Mouse (Mus musculus) limb, embryonic 11.5 days (tissue): Measurements from ENCODE around the gene Zbtb11. TPM values are rescaled to one million over a fixed set of nuclear protein-coding genes. Genes with fewer than 3 reads are reported as not detected.
"Not testable (repeated sequence)": the region's sequence is repeated elsewhere in the genome, so short reads cannot be mapped to it uniquely, and the experiment has no call there.

Experiments used
- ATAC-seq: fragments of 200-750 bp; cut with Nextera tagmentation; 2 replicates; pipeline ENCODE4 v1.8.0; 2017; ENCODE audit warnings: low read depth; ENCODE audit not compliant: insufficient number of reproducible peaks, low FRiP score, low TSS enrichment
- DNase-seq: peaks from one replicate; pipeline ENCODE4 v3.0.0-alpha.2; 2015; ENCODE audit warnings: low spot score
- H3K27ac ChIP-seq: fragments of 300-500 bp; sonication (generic); replicated peaks from 2 replicates; pipeline ENCODE4 v1.5.1; 2014; ENCODE audit warnings: low read depth, mild to moderate bottlenecking, low read length
- H3K27me3 ChIP-seq: fragments of 300-500 bp; sonication (generic); 2 replicates; pipeline ENCODE4 v1.6.1; 2014; ENCODE audit warnings: mild to moderate bottlenecking, low read length, mixed read lengths; ENCODE audit not compliant: control insufficient read depth, insufficient read depth
- H3K36me3 ChIP-seq: fragments of 300-500 bp; sonication (generic); 2 replicates; pipeline ENCODE4 v1.6.1; 2014; ENCODE audit warnings: mild to moderate bottlenecking, low read length, moderate library complexity, mixed read lengths; ENCODE audit not compliant: control insufficient read depth, insufficient read depth
- H3K4me1 ChIP-seq: fragments of 300-500 bp; sonication (generic); 2 replicates; pipeline ENCODE4 v1.6.1; 2014; ENCODE audit warnings: low read length, mixed read lengths; ENCODE audit not compliant: control insufficient read depth, insufficient read depth
- H3K4me2 ChIP-seq: fragments of 300-500 bp; sonication (generic); 2 replicates; pipeline ENCODE4 v1.6.1; 2014; ENCODE audit warnings: low read depth, mild to moderate bottlenecking, moderate library complexity; ENCODE audit not compliant: severe bottlenecking
- H3K4me3 ChIP-seq: fragments of 300-500 bp; sonication (generic); 2 replicates; pipeline ENCODE4 v1.5.1; 2014; ENCODE audit warnings: low read depth, low read length
- H3K9ac ChIP-seq: fragments of 300-500 bp; sonication (generic); 2 replicates; pipeline ENCODE4 v1.6.1; 2014; ENCODE audit warnings: mild to moderate bottlenecking, low read length
- H3K9me3 ChIP-seq: fragments of 300-500 bp; sonication (generic); 2 replicates; pipeline ENCODE4 v1.6.1; 2016; ENCODE audit warnings: low read length; ENCODE audit not compliant: control insufficient read depth
- WGBS: fragments of 180-500 bp; shearing (Covaris S2); extraction: QIAGEN DNeasy Blood & Tissue Kit; methylation state at CpG from one replicate; pipeline ENCODE4 v1.1.7; 2014; 5-methylcytosine and 5-hydroxymethylcytosine counted together
- polyA plus RNA-seq: library from polyadenylated mRNA; unstranded; fragments of >200 nt; fragmentation: Nextera tagmentation; extraction: Ambion mirVana; gene quantifications from 2 replicates; pipeline ENCODE4 v1.2.1, GENCODE M21; 2014

The Zbtb11 gene
- polyA plus RNA-seq, 1 experiment from 2014 or later = 18.0 TPM

DNA sequence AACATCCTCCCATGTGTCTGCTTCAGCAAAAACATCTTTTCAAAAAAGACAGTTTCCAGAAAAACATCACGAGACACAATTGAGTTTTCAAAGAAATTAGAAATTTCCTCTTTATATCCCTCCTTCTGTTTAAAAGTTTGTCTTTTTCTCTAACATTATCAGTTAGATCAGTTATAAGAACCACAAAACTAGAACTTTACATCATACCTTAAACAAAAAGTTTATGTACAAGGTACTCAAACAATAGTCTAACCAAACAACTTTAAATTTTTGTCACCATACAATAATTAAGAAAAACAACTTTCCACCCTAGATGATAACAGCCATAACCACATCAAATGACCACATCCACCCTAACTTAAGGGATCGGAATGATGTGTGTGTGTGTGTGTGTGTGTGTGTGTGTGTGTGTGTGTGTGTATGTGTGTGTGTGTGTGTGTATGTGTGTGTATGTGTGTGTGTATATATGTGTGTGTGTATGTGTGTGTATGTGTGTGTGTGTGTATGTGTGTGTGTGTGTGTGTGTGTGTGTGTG lies 25.7 kb upstream of the Zbtb11 start:
- DNase-seq, H3K9ac ChIP-seq, H3K4me2 ChIP-seq, H3K27me3 ChIP-seq, H3K27ac ChIP-seq, H3K9me3 ChIP-seq, H3K36me3 ChIP-seq, H3K4me3 ChIP-seq, H3K4me1 ChIP-seq, ATAC-seq: not testable (repeated sequence)
- WGBS = 89% methylated on average over 2 of the region's 2 CpGs

DNA sequence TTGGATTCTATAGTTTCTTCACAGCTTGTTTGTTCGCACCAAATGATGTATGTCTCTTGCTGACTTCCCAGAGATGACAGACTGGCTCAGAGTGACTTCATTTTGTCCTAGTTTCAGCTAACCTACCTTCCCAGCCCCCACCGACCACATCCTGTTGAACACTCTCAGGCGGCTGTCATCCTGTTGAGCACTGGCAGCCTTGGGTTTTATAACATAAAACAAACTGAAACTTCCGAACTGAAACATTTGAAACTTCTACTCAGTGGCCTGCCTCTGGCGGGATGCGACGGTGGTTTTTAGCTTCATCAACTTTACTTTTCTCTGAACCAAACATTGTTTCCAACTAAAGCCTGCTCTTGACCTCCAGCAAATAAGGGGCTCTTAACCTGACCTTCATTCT lies 24.7 kb upstream of the Zbtb11 start:
- 76% methylated on average over 7 of the region's 7 CpGs for WGBS
- ATAC-seq (no peak), DNase-seq (no peak)
- no peaks in the 10 kb centered on the region for H3K36me3 ChIP-seq
- no peaks in the 10 kb centered on the region for H3K9me3 ChIP-seq
- H3K27me3 ChIP-seq = no peaks in the 10 kb centered on the region
- no peak overlapping the region for H3K4me3 ChIP-seq
- no peak overlapping the region for H3K27ac ChIP-seq
- H3K4me1 ChIP-seq = no peaks in the 10 kb centered on the region
- no peak overlapping the region for H3K4me2 ChIP-seq
- H3K9ac ChIP-seq = no peak overlapping the region

DNA sequence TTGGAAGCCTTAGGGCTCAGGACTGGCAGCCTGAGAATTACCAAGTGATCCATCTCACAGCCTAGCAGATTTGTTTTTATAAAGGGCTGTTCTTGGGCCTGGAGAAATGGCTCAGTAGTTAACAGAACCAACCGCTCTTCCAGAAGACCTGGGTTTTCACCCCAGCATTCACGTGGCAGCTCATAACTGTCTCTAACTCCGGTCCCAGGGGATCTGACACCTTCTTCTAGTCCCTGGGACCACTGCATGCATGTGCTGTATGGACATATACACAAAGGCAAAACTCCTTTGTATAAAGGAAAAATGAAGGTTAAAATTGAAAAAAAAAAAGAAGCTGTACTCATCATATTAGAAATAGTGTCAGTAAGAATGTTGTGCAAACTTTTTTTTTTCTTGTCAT lies 23.2 kb upstream of the Zbtb11 start:
- Histone ChIP-seq H3K9me3 (no peaks in the 10 kb centered on the region), H3K27ac (no peak overlapping the region), H3K9ac (no peak overlapping the region), H3K4me3 (no peak overlapping the region), H3K4me1 (no peaks in the 10 kb centered on the region), H3K27me3 (no peaks in the 10 kb centered on the region), H3K36me3 (no peaks in the 10 kb centered on the region), H3K4me2 (no peak overlapping the region)
- DNase-seq = no peak
- ATAC-seq = no peak
- 72% methylated on average over 3 of the region's 3 CpGs for WGBS

DNA sequence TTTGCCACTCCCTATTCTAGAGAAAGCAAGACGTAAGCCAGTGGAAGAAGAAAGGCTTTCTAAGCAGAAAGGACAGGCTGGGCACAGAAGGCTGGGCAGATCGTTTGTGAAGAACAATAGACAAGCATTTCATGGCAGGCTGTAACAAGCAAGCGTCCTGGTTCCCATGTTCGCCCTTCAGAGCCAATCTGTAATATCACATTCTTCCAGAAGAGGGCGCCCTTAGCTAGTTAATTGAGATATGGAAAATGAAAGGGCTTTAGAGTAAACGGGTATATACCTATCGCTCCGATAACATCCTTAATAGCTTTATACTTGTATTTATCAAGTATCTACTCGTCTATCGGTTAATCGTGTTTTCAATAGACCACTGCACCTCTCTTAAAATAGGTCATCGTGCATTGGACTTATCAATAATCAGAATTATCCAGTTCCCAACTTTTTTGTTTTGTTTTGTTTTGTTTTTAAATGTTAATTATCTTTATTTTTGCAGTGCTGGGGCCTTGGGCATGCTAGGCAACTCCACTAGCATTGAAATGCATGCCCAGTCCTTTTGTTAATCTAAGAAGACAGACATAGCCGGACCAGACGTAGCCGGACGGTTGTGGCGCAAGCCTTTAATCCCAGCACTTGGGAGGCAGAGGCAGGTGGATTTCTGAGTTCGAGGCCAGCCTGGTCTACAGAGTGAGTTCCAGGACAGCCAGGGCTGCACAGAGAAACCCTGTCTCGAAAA lies 22.6 kb upstream of the Zbtb11 start:
- no peaks in the 10 kb centered on the region for H3K4me1 ChIP-seq
- no peak for ATAC-seq
- H3K9me3 ChIP-seq = no peaks in the 10 kb centered on the region
- H3K36me3 ChIP-seq = no peaks in the 10 kb centered on the region
- H3K4me2 ChIP-seq = no peak overlapping the region
- no peaks in the 10 kb centered on the region for H3K27me3 ChIP-seq
- no peak overlapping the region for H3K4me3 ChIP-seq
- H3K27ac ChIP-seq = no peak overlapping the region
- WGBS = 42% methylated on average over 19 of the region's 19 CpGs
- no peak overlapping the region for H3K9ac ChIP-seq
- peak; percentile 85 for DNase-seq

DNA sequence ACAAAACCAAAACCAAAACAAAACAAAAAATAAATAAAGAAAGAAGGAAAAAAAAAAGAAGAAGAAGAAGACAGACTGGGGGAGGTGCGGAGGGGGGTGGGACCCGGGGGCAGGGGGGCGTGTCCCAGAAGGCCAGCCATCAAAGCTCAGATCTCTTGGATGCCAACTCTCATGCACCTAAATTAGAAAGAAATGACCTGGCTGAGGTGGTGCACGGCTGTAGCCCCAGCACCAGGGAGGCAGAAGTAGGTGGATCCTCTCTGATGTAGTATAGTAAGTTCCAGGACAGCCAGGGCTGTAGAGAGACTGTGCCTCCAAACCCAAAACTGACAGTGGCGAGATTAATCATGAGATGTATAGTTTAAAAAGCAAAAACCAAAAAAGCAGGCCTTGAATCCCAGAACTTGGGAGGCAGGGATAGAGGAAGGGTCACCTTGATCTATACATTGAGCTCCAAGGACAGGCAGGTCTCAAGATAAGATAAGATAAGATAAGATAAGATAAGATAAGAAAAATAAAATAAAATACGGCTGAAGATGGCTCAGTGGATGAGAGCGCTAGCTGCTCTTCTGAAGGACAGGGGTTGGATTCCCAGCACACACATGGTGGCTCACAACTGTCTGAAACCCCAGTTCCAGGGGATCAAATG lies 21.9 kb upstream of the Zbtb11 start:
- Histone ChIP-seq H3K4me1 (no peaks in the 10 kb centered on the region), H3K9me3 (no peaks in the 10 kb centered on the region), H3K36me3 (no peaks in the 10 kb centered on the region), H3K27me3 (no peaks in the 10 kb centered on the region), H3K4me3 (no peak overlapping the region), H3K4me2 (no peak overlapping the region), H3K27ac (no peak overlapping the region), H3K9ac (no peak overlapping the region)
- 74% methylated on average over 7 of the region's 7 CpGs for WGBS
- ATAC-seq (no peak), DNase-seq (no peak)

DNA sequence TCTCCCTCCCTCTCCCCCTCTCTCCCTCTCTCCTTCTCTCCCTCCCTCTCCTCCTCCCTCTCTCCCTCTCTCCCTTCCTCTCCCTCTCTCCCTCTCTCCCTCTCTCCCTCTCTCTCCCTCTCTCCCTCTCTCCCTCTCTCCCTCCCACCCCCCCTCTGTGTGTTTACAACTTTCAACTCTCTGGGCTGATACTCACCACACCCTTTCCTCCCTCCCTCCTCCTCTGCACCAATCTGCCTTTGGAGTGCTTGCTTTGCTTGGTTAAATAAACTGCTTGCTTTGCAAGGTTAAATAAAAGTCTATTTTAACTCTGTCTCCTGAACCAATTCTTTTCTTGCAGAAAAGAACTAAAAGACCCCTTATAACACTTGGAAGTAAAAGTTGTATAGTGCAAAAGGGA lies 20.9 kb upstream of the Zbtb11 start:
- ATAC-seq (no peak), DNase-seq (no peak)
- no peak overlapping the region for H3K4me3 ChIP-seq
- no peaks in the 10 kb centered on the region for H3K36me3 ChIP-seq
- no peak overlapping the region for H3K4me2 ChIP-seq
- H3K9me3 ChIP-seq = no peaks in the 10 kb centered on the region
- H3K27me3 ChIP-seq = no peaks in the 10 kb centered on the region
- no peaks in the 10 kb centered on the region for H3K4me1 ChIP-seq
- no peak overlapping the region for H3K27ac ChIP-seq
- H3K9ac ChIP-seq = no peak overlapping the region

DNA sequence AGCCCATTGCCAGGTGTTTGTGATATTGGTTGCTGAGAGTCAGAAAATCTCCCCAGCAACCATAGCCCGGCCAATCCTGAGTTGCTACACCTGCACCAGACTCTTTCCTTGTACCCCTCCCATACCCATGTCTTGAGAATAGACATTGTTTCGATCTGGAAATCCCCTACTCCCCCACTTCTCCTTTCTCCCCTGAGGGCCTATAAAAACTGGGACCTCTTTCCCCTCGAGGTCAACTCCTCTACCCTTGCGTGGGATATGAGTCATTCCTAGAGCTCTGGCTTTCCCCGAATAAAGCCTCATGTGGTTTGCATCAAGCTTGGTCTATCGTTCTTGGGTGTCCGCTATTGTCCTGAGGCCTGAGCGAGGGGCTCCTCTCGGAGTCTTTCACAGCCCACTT lies 19.5 kb upstream of the Zbtb11 start:
- H3K9me3 ChIP-seq, ATAC-seq, H3K4me1 ChIP-seq, H3K4me2 ChIP-seq, H3K27me3 ChIP-seq, H3K27ac ChIP-seq, H3K4me3 ChIP-seq, DNase-seq, H3K36me3 ChIP-seq, H3K9ac ChIP-seq: not testable (repeated sequence)
- WGBS = 90% methylated on average over 9 of the region's 9 CpGs

DNA sequence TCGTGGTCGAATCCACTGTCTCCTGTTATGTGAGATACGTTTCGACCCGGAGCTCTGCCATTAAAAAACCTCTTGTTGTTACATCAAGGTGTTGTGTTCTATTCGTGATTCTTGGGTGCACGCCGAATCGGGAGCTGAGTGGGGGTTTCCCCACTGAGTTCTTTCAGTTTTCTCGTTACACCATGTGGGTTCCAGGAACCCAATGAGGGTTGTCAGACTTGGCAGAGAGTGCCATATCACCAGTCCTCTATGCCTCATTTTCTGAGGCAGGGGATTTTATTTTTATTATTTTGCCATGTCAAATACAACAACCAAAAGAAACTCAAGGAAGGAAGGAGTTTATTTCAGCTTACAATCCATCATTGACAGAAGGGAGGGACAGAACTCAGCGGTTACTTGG lies 10.6 kb upstream of the Zbtb11 start:
- H3K4me1 ChIP-seq, H3K27ac ChIP-seq, ATAC-seq, H3K9ac ChIP-seq, H3K36me3 ChIP-seq, H3K4me3 ChIP-seq, H3K27me3 ChIP-seq, DNase-seq, H3K4me2 ChIP-seq, H3K9me3 ChIP-seq: not testable (repeated sequence)
- 87% methylated on average over 6 of the region's 11 CpGs for WGBS
